Mouse (Mus musculus): Measurements from ENCODE around the gene Eps15l1.
A peak's percentile ranks its signal among the peaks of the same experiment; 100 is the strongest.

The Eps15l1 gene

GRCm38 (mm10) chr8:72421362-72422335 lies at the start of gene Eps15l1:
TSS of gene Eps15l1 (minus strand) at chr8:72421460.
- DNase-seq (ENCODE audit: low spot score), result peak; percentile 100

GRCm38 (mm10) chr8:72470684-72471083 lies 49.4 kb upstream of the Eps15l1 start:
- no peak for DNase-seq (ENCODE audit: low spot score)

- no peak for DNase-seq (ENCODE audit: low spot score)
Measured at GRCm38 (mm10) chr8:72469984-72470383, 48.7 kb upstream of the Eps15l1 start.

- no peak for DNase-seq (ENCODE audit: low spot score)
Measured at GRCm38 (mm10) chr8:72469243-72469642, 48.0 kb upstream of the Eps15l1 start.

GRCm38 (mm10) chr8:72464211-72464610 lies 43.0 kb upstream of the Eps15l1 start:
- DNase-seq (ENCODE audit: low spot score), result no peak

GRCm38 (mm10) chr8:72459881-72460533 lies 38.7 kb upstream of the Eps15l1 start:
- no peak for DNase-seq (ENCODE audit: low spot score)

- DNase-seq (ENCODE audit: low spot score), result no peak
Measured at GRCm38 (mm10) chr8:72458457-72458856, 37.2 kb upstream of the Eps15l1 start.

GRCm38 (mm10) chr8:72457806-72458205 lies 36.5 kb upstream of the Eps15l1 start:
- no peak for DNase-seq (ENCODE audit: low spot score)

GRCm38 (mm10) chr8:72455317-72455716 lies 34.1 kb upstream of the Eps15l1 start:
- no peak for DNase-seq (ENCODE audit: low spot score)

GRCm38 (mm10) chr8:72453904-72454303 lies 32.6 kb upstream of the Eps15l1 start:
- no peak for DNase-seq (ENCODE audit: low spot score)

- no peak for DNase-seq (ENCODE audit: low spot score)
Measured at GRCm38 (mm10) chr8:72451516-72451915, 30.3 kb upstream of the Eps15l1 start.

- DNase-seq (ENCODE audit: low spot score), result no peak
Measured at GRCm38 (mm10) chr8:72445071-72445470, 23.8 kb upstream of the Eps15l1 start.

GRCm38 (mm10) chr8:72443994-72444350 lies 22.7 kb upstream of the Eps15l1 start:
- no peak for DNase-seq (ENCODE audit: low spot score)

- DNase-seq (ENCODE audit: low spot score), result peak; percentile 100
Measured at GRCm38 (mm10) chr8:72443338-72443993, 22.2 kb upstream of the Eps15l1 start, which contains the start of the genes Calr3 and 1700030K09Rik. TSS of gene Calr3 (minus strand) at chr8:72443870. TSS of gene 1700030K09Rik (plus strand) at chr8:72443880.

- DNase-seq (ENCODE audit: low spot score), result no peak
Measured at GRCm38 (mm10) chr8:72438248-72439015, 17.2 kb upstream of the Eps15l1 start.

- peak; percentile 83 for DNase-seq (ENCODE audit: low spot score)
Measured at GRCm38 (mm10) chr8:72434952-72435351, 13.7 kb upstream of the Eps15l1 start.

GRCm38 (mm10) chr8:72429676-72430075 lies 8.4 kb upstream of the Eps15l1 start:
- DNase-seq (ENCODE audit: low spot score), result no peak

GRCm38 (mm10) chr8:72422926-72423325 lies 1.7 kb upstream of the Eps15l1 start:
- DNase-seq (ENCODE audit: low spot score), result no peak

- DNase-seq (ENCODE audit: low spot score), result peak; percentile 40
Measured at GRCm38 (mm10) chr8:72420571-72421361, 494 bp downstream of the Eps15l1 start.

GRCm38 (mm10) chr8:72418073-72418472 lies 3.2 kb downstream of the Eps15l1 start:
- DNase-seq (ENCODE audit: low spot score), result no peak

GRCm38 (mm10) chr8:72415252-72415651 lies 6.0 kb downstream of the Eps15l1 start:
- no peak for DNase-seq (ENCODE audit: low spot score)
